Mouse (Mus musculus) left cerebral cortex, postnatal 4 days (tissue): Measurements from ENCODE around the gene Rnft1. TPM values are rescaled to one million over a fixed set of nuclear protein-coding genes. Genes with fewer than 3 reads are reported as not detected.
A peak's percentile ranks its signal among the peaks of the same experiment; 100 is the strongest.
"Not testable (repeated sequence)": the region's sequence is repeated elsewhere in the genome, so short reads cannot be mapped to it uniquely, and the experiment has no call there.

Source experiments
- DNase-seq: peaks from one replicate; pipeline ENCODE4 v3.0.0-alpha.2; 2022
- intact Hi-C: fragments of 180-260 bp; cut with DNase I; formaldehyde crosslinking; loops from one replicate; pipeline ENCODE4 v1.15.1; 2025
- total RNA-seq, 2 experiments: library from RNA; stranded (reverse); gene quantifications; 2 replicates each; pipeline ENCODE4 v1.2.3; 2021

Gene Rnft1
- 10 to 100 TPM; 17.2 to 21.6 TPM for total RNA-seq

DNA sequence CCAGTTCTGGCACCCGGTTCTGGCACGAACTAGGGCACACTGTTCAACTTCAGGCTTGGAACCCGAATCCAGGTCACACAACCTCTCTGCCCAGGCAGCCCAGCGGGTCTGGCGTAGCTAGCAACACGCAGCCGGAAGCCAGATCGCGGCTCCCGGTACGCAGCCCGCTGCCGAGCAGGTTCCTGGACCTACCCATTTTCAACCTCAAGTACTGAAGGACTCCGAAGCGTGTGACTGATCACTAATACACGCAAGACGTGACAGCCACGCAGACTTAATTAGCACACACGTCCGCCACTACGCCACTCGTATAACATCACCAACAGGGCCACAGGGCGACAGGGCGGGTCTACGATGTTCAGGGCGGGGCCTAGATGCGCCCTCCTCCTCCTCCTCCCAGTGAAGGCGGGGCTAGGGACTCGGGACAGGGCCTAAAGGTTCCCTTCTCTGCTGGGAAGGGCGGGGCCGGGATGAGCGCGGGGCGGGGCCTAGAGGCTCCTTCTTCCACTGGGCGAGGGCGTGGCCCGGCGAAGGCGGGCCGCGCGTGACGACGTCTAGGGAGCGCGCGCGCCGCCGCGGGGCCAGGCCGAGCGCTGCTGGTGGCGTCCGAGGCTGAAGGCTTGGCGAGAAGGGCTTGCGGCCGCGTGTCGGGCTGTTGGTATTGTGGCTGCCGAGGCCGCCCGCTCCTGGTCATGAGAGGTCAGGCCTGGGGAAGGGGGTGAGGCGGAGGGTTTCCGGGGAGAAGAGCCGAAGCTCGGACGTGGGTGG is at the start of gene Rnft1:
Rnft1 (plus strand) TSS at position 557 of the 768 bp plus-strand sequence.
- intact Hi-C loops, result no loop called here

DNA sequence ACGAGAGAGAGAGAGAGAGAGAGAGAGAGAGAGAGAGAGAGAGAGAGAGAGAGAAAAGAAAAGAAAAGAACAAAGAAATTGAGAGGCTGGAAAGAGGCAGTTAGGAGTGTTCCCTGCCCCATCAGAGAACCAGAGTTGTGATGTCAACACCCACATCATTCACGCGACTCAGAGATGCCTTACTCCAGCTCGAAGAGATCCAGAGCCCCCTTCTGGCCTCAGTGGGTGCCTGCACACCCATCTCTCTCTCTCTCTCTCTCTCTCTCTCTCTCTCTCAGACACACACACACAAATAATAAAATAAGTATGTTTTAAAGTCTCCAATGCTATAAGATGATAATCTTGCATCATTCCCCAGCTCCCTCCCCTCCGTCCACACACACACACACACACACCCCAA is 47.6 kb upstream of the Rnft1 start:
- DNase-seq, result peak; percentile 28
- intact Hi-C loops, result loop anchor here (5.0 kb wide), 1 partner anchor 80 kb away; the partner anchor contains the start of gene Med13

More for the DNA sequence above, at the start of gene Rnft1:
- peak; percentile 100 for DNase-seq

DNA sequence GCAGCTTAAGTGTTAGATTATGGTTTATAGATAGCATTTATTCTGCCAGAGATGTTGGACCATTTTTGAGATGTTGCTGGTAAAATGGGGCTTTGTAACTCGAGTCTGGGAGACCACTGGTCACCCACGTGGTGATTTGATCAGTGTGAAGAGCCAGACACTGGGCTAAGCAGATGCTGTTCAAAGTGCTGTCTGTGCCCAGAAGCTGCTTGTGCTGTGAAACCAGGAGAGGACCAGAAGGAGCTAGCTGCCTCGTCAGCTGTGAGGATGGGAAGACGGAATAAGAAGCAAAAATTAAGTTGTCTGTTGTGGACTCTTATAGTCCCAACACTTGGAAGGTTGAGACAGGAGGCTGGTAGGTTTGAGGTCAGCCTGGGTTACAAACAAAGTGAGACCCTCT is 46.2 kb upstream of the Rnft1 start:
- intact Hi-C loops, result loop anchor here (5.0 kb wide), 1 partner anchor 81 kb away; the partner anchor contains the start of gene Med13
- DNase-seq, result no peak

DNA sequence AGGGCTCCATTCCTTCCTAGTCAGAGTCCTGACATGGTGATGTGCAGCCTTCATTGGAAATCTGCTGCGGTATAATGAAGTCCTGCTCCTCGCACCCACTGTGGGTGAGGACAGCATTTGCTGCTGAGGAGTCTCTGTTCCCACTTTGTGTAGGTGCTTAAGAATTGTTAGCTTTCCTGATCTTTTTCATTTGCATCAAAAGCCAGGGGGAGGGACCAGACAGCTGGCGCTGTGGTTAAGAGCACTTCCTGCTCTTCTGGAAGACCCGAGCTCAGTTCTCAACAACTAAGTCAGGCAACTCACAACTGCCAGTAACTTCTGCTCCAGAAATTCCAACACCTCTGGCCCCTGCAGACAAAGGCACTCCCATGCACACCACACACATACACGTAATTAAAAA is 43.7 kb upstream of the Rnft1 start:
- no peak for DNase-seq
- intact Hi-C loops, result no loop called here

DNA sequence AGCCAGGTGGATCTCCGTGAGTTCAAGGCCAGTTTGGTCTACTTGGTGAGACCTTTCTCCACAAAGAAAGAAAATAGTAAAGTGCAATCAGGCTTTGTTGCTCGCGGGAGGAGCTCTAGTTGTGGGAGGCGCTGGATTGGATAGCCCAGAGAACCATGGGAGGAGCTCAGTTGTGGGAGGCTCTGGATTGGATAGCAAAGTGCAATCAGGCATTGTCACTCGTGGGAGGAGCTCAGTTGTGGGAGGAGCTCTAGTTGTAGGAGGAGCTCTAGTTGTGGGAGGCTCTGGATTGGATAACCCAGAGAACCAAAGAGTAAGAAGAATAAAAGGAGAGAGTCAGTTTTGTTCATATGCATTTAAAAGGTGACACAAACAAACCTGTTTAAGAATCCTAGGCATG is 30.5 kb upstream of the Rnft1 start:
- intact Hi-C loops, result no loop called here
- no peak for DNase-seq

DNA sequence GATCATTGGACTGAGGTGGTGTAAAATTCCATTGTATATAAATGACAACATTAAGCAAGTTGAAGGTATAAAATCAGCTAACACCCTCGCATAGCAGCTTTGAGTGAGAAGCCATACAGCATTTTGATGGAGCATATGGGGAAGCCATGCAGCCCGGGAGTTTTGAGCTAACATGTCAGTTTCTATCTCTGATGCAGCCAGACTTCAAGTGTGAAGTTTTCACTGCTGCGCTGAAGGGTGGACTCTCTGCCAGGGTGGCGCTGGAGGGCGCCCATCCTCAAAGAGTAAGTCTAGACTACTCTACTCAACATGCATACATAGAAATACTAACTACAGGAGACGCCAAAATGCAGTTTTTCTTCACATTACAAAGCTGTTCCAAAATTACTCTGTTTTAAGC is 26.9 kb upstream of the Rnft1 start:
- no peak for DNase-seq
- intact Hi-C loops, result no loop called here

DNA sequence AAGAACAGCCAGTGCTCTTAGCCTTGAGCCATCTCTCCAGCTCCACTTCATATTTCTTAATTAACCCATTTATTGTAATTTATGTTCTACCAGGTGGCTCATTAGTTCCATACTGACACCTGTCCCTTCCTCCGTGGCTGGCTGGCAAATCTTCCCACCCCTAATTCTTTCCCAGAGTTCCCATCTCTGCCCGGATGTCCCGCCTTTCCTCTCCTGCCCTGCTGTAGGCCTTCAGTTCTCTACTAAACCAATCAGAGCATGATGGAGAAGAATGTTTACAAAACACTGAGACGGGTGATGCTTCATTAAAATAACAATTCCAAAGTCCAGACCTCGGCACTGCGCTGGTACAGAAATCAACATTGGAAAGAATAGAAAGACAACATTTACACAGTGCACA is 25.6 kb upstream of the Rnft1 start:
- intact Hi-C loops, result no loop called here
- no peak for DNase-seq

DNA sequence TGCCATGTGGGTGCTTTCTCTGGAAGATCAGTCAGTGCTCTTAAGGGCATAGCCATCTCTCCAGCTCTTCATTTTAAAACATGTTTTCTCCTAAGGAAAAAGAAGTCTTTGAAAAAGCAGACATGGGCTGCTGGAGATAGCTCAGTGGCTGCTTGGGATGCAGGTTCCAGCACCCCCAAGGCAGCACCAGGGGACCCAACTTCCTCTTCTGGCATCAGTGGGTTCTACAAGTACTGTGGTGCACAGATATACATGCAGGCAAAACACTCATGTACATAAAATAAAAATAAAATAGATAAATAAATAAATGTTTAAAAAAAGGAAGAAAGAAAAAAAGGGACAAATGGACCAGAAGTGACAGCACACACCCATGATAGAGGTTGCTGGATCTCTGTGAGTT is 21.9 kb upstream of the Rnft1 start:
- no peak for DNase-seq
- intact Hi-C loops, result no loop called here

DNA sequence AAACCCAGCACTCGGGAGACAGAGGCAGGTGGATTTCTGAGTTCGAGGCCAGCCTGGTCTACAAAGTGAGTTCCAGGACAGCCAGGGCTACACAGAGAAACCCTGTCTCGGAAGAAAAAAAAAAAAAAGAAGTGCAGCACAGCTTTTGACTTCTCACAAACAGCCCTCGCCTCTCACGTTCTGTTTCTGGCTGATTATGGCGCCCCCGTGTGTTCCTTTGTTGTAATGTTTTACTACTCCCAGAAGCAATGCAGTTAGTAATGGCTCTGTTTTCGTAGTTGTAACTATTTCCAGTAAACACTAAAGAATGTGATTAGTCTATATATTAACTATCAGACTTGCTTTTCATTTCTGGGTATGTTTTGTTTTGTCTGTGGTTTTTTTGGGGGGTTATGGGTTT is 20.2 kb upstream of the Rnft1 start:
- intact Hi-C loops, result not testable (repeated sequence)
- DNase-seq, result peak; percentile 71

DNA sequence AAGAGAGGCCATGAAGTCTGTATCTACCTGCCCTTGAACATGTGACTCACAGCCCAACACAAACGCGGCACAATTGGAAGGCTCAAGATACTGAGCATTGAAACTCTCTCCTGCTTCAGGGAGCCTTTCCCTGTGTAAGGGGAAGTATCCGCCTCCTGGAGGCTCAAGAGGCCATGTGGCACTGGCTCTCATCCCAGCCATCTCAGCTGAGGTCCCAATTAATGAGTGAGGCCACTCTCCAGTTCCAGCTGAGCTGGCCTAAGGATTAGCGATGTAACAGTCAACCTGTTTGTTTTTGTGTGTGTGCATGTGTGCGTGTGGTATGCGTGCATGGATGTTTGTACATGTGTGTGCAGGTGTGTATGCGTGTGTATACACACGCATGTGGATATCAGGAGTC is 16.1 kb upstream of the Rnft1 start:
- intact Hi-C loops, result no loop called here

DNA sequence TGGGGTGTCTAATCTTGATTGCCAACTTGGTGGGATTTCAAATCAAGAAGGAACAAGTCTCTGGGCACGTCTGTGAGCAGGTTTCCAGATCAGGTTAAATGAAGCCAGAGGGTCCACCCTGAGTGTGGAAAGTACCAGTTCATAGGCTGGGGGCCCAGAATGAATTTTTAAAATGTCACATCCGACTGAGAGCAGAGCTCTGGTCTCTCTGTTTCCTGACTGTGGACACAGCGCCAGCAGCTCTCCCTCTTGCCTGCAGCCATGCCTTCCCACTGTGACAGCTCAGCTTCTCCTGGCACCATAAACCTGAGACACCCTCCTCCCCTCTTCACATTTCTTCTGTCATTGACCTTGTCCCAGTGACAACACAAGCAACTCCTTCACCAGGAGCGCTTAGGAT is 15.5 kb upstream of the Rnft1 start:
- DNase-seq, result peak; percentile 47
- intact Hi-C loops, result no loop called here

More for the DNA sequence above, 16.1 kb upstream of the Rnft1 start:
- peak; percentile 81 for DNase-seq

DNA sequence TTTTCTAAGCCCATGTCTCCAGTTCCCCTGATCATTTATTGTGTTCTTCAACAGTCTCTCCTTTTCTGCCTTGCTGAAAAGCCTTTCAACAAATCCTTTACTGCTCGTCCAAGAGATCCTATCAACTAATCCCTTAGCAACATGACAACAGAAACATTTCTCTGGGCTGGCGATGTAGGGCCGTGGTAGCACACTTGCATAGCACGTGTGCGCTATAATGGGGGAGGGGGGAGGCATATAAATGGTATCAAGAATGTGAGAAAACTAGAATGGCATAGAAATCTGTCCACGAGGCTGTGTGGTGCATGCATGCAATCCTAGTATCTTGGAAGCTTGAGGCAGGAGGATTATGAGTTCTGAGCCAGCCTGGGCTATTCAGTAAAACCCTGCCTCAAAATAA is 12.7 kb upstream of the Rnft1 start:
- intact Hi-C loops, result no loop called here

DNA sequence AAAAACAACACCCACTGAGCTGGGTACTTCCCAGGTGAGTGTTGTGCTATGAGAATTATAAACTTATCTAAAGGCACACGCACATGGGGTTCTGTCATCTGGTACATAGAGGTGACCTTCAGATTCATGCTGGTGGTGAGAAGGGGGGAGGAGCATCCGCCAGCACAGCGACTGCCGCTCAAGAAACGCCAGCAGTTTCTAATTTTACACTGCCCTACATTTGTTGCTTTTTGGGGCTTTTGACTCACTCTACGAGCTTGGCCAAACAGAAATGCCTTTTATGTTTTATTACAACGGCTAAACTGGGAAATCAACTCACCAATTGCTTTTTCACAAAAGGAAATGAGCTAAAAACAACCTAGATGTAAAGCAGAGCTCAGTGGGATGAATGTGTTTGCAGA is 11.7 kb upstream of the Rnft1 start:
- intact Hi-C loops, result no loop called here
- no peak for DNase-seq

More for the DNA sequence above, 12.7 kb upstream of the Rnft1 start:
- DNase-seq, result no peak

DNA sequence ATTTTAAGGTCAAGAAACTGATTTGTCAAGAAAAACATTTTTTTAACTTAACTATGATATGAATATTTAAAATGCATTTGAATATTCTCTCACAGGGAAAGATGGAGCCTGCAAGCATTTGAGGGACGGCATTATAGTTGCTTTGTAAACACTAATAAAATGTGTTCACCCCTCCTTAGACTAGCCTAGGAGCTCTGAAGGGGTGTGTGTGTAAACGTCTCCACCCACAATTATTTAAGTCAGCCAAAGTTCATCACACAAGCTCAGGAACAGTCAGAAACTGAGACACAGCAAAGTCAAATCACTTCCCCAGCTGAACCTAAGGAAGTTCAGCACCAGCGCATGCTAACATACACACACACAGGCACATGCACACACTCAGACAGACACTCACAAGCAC is 10.9 kb upstream of the Rnft1 start:
- intact Hi-C loops, result no loop called here

DNA sequence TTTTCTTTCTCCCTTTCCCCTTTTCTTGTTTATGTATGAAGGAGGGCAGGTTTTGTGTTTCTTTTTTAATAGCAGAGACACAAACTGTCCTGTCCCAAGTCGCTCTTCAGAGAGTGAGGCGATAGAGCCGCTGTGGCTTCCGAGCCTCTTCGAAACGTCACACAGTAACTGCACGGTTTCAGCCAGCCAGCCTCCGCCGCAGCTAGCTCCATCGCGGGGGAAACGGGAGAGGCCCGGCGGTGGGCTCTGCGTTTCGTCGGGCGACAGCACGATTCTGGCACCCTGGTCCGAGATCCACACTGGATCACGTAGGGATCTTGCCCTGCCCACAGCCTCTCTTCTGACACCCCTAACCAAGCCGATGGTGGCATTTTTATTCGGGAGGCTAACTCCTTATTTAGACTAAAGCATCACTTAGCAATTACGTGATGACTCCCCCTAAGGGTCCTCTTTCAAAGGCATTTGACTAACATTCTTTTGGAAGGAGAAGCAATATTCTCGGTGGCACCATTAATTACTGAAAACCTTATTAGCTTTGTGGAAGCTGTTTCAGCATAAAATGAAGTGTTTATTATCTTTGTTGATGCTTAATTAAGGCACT is 553 bp downstream of the Rnft1 start:
- peak; percentile 45 for DNase-seq

More for the DNA sequence above, 10.9 kb upstream of the Rnft1 start:
- DNase-seq, result no peak

DNA sequence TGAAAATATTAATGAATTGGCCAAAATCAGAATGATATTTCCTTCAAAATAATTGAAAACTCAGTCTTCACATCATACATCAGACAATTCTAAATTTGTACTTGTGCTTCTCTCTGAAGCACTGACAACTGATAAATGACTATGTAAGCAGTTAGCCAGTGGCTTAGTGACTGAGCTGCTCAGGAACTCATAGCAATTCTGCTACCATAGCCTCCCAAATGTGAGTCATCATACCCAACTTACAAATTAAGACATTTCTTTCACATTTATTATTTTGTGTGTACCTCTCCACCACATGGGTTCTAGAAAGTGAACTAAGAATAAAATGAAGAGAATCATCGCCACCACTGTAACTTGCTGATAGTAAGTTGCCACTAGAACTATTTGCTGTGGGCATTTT is 6.3 kb downstream of the Rnft1 start:
- no peak for DNase-seq
- intact Hi-C loops, result no loop called here

More for the DNA sequence above, 553 bp downstream of the Rnft1 start:
- intact Hi-C loops, result no loop called here

DNA sequence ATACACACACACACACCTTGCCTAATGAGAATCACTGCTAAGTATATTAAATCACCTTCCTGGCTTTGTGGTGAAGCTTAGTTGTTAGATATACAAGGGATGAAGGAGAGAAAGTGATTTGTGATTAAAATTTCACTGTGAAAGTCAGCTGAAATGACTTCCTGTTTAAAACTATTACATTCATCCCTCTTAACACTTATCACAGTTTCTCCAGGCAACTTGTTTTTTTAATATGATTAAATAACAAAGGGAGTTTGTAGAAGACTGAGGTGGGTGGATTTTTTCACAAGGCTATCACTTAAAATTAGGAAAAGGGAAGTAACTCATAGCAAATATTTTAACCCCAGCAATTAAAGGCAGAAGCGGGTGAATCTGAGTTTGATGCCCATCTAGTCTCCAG is 12.9 kb downstream of the Rnft1 start:
- intact Hi-C loops, result no loop called here
- no peak for DNase-seq

DNA sequence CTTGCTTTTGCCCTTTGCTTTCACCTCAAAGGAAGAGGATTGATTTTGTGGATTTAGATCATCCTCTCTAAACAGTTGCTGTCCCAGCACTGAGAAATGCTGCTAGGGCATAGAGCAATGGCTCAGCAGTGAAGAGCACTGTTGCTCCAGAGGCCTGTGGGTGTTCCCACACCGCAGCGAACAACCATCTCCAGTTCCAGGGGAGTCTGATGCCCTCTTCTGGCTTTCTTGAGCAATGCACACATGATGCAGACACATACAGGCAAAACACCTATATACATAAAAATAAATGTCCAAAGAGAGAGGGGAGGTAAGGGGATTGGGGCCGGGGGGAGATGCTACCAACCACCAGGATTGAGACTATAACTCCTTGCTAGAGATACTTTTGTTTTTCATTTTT is 13.5 kb downstream of the Rnft1 start:
- no peak for DNase-seq

DNA sequence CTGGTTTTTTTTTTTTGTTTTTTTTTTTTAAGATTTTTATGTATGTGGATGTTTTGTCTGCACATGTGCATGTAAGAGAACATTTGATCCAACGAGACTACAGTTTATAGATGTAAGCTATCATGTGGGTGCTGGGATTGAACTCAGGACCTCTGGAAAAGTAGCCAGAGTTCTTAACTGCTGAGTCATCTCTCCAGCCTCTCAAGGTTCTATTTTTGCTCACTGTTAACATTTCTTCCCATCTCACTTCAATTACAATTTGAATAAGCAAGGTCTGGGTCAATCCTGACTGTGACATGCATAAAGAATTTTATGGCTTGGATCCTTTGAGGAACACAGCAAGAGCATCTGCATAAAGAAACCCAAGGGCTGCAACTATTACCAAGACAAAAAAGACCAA is 16.3 kb downstream of the Rnft1 start:
- no peak for DNase-seq
- intact Hi-C loops, result no loop called here

More for the DNA sequence above, 13.5 kb downstream of the Rnft1 start:
- intact Hi-C loops, result no loop called here

DNA sequence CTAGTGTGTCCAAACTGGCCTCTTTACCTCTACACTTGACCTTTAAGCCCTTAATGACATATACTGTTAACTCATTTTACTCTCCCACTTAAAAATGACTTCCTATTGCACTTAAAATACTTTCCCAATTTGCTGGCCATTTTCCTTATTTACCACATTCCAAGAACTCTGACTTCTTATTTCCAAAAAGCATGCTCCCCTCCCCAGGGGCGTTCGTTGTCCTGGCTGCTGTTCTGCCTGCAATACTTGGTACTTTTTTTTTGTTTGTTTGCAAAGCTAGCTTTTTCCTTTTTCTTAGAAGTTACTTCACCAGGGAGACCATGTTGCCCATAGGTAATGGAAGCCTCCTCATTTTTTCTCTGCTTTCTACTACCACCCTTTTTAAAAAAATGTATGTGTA is 18.7 kb downstream of the Rnft1 start:
- DNase-seq, result no peak
- intact Hi-C loops, result no loop called here

DNA sequence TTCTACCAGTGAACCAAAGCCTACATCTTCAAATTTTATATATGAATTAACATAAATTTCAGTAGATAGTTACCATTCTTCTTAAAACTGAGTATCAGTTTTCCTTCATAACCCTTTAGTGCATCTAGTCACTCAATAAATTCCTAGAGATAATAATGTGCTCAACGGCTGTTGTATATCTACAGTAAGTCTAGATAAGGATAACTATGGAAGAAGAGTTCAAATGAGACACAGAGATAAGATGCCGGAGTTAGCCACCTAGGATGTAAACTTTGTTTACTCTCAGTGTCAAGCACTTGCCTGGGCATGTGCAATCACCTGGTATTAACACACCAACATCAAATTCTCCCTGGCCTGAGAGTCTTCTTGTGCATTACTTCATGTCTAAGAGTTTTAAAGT is 22.9 kb downstream of the Rnft1 start:
- no peak for DNase-seq
- intact Hi-C loops, result no loop called here

DNA sequence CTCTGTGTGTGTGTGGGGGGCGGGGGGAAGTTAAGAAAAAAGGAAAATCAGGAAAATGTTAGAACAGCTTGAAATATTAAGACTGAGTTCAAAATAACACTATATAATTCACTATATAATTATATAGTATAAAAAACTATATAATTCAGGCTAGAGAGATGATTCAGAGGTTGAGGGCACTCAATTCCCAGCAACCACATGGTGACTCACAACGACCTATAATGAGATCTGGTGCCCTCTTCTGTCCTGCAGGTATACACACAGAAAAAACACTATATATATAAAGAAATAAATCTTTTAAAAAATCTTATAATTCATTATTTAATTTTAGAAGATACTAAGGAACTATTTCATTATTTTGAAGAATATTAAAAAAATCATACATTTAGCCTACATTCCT is 23.5 kb downstream of the Rnft1 start:
- intact Hi-C loops, result no loop called here
- DNase-seq, result no peak
